In genomic region chr5:46673413-46673812, GRCm38 (mm10) we compare ENCODE assay signal across 15 mouse cellular contexts.
"Had no signal": no experiment of that assay in that cellular context is flagged by ENCODE, and none has a peak within 500 bp of the region (broad histone marks: within the 10 kb centered on the region; RNA-seq: fewer than 3 reads in every experiment).

No protein-coding gene starts in this region.

- H3K36me3 ChIP-seq: intestine, embryonic 15.5 days; kidney, embryonic 15.5 days; limb, embryonic 12.5 days; midbrain, embryonic 15.5 days; neural tube, embryonic 12.5 days had no signal

- DNase-seq: kidney, adult 18-20 months; kidney, postnatal 25 days; lung, adult 2 months; lung, postnatal 14 days; retina, postnatal 1 day; right cerebral cortex, postnatal 4 days; spleen, adult 18-20 months; thymus, adult 18-20 months; thymus, postnatal 25 days had no signal

- H3K4me1 ChIP-seq: intestine, embryonic 15.5 days; kidney, embryonic 15.5 days; limb, embryonic 12.5 days; midbrain, embryonic 15.5 days; neural tube, embryonic 12.5 days had no signal

- H3K9ac ChIP-seq: intestine, embryonic 15.5 days; kidney, embryonic 15.5 days; limb, embryonic 12.5 days; midbrain, embryonic 15.5 days; neural tube, embryonic 12.5 days had no signal

- H3K4me3 ChIP-seq: intestine, embryonic 15.5 days; kidney, embryonic 15.5 days; limb, embryonic 12.5 days; midbrain, embryonic 15.5 days; neural tube, embryonic 12.5 days had no signal

- H3K4me2 ChIP-seq: intestine, embryonic 15.5 days; kidney, embryonic 15.5 days; limb, embryonic 12.5 days; midbrain, embryonic 11.5 days; midbrain, embryonic 15.5 days; neural tube, embryonic 12.5 days had no signal

- ATAC-seq: intestine, embryonic 15.5 days; midbrain, embryonic 15.5 days had no signal

- H3K9me3 ChIP-seq: intestine, embryonic 15.5 days; kidney, embryonic 15.5 days; limb, embryonic 12.5 days; midbrain, embryonic 15.5 days; neural tube, embryonic 12.5 days had no signal

- H3K27ac ChIP-seq: intestine, embryonic 15.5 days; kidney, embryonic 15.5 days; limb, embryonic 12.5 days; midbrain, embryonic 15.5 days; neural tube, embryonic 12.5 days had no signal

- H3K27me3 ChIP-seq: intestine, embryonic 15.5 days; kidney, embryonic 15.5 days; limb, embryonic 12.5 days; midbrain, embryonic 15.5 days; neural tube, embryonic 12.5 days had no signal
